Comparison of ENCODE assay signal across 9 mouse cellular contexts in the genomic region with DNA sequence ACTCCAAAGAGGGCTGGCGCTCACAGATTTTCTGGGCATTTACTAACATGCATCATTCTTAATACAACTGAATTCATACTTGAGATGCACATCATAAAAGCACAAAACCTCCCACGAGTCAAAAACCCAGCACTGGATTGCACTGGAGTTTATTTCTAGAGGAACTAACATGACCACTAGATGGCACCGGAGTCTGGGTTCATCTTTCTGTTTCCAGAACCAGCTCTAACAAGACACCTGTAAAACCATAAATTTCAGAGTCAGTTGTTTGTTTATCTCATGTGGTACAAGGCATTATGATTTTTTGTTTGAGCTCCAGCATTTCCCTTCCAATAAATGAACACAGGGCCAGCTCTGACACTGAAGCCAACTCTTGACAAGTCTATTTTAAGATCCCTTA.
DNase-seq lines count a peak whose midpoint lies in the region; ATAC-seq lines count a peak whose summit lies in the region.
"Had no signal": no experiment of that assay in that cellular context is flagged by ENCODE, and none has a peak within 500 bp of the region (broad histone marks: within the 10 kb centered on the region; RNA-seq: fewer than 3 reads in every experiment).

No protein-coding gene starts in this region.

- no peak overlapping the region for H3K4me2 ChIP-seq in kidney, embryonic 16.5 days (replicated peaks; ENCODE audit: low read depth, low read length)
- no peak overlapping the region for H3K4me2 ChIP-seq in forebrain, embryonic 16.5 days (ENCODE audit: low read length)
- H3K4me2 ChIP-seq: limb, embryonic 15.5 days had no signal

- peak; percentile 40 for DNase-seq in kidney, adult 18-20 months
- DNase-seq in ES-CJ7 (ENCODE audit: low read depth, low spot score), result peak; percentile 39
- peak; percentile 16 for DNase-seq in c-Kit-positive CD71-negative TER-119-negative erythroid progenitor cells, embryonic 14.5 days (ENCODE audit: low read depth)
- DNase-seq in frontal cortex, postnatal 25 days (ENCODE audit: low spot score in 2 of 2), result peak; percentile 15 to 46
- peak; percentile 10 to 47 for DNase-seq in layer of hippocampus, adult 8-10 months (ENCODE audit: low spot score in 2 of 2)
- peak; percentile 32 for DNase-seq in mesoderm, embryonic 11.5 days (ENCODE audit: low read depth, low spot score)

- H3K9ac ChIP-seq in kidney, embryonic 16.5 days (replicated peaks; ENCODE audit: low read length), result no peak overlapping the region
- no peak overlapping the region for H3K9ac ChIP-seq in forebrain, embryonic 16.5 days (replicated peaks; ENCODE audit: low read depth, low read length)
- H3K9ac ChIP-seq: limb, embryonic 15.5 days had no signal

- no peak for ATAC-seq in kidney, embryonic 16.5 days (ENCODE audit: low FRiP score, low TSS enrichment)
- ATAC-seq in forebrain, embryonic 16.5 days, result no peak

- no peak overlapping the region for H3K27ac ChIP-seq in kidney, embryonic 16.5 days (ENCODE audit: low read length)
- no peak overlapping the region for H3K27ac ChIP-seq in forebrain, embryonic 16.5 days (ENCODE audit: low read length)
- H3K27ac ChIP-seq: limb, embryonic 15.5 days had no signal

- H3K9me3 ChIP-seq in kidney, embryonic 16.5 days (ENCODE audit: low read length), result no peaks in the 10 kb centered on the region
- H3K9me3 ChIP-seq in forebrain, embryonic 16.5 days (ENCODE audit: control insufficient read depth, low read length), result no peaks in the 10 kb centered on the region
- H3K9me3 ChIP-seq: limb, embryonic 15.5 days had no signal

- no peaks in the 10 kb centered on the region for H3K27me3 ChIP-seq in kidney, embryonic 16.5 days (ENCODE audit: insufficient read depth, low read length)
- H3K27me3 ChIP-seq in forebrain, embryonic 16.5 days (replicated peaks; ENCODE audit: control insufficient read depth, insufficient read depth, low read length), result no peaks in the 10 kb centered on the region
- H3K27me3 ChIP-seq: limb, embryonic 15.5 days had no signal

- no peak overlapping the region for H3K4me3 ChIP-seq in kidney, embryonic 16.5 days (ENCODE audit: low read length)
- H3K4me3 ChIP-seq in forebrain, embryonic 16.5 days (replicated peaks; ENCODE audit: low read length), result no peak overlapping the region
- H3K4me3 ChIP-seq: limb, embryonic 15.5 days had no signal

- no peaks in the 10 kb centered on the region for H3K4me1 ChIP-seq in kidney, embryonic 16.5 days (ENCODE audit: insufficient read depth, low read length)
- H3K4me1 ChIP-seq in forebrain, embryonic 16.5 days (replicated peaks; ENCODE audit: control insufficient read depth, insufficient read depth, low read length), result no peaks in the 10 kb centered on the region

- H3K36me3 ChIP-seq in kidney, embryonic 16.5 days (ENCODE audit: insufficient read depth, low read length), result no peaks in the 10 kb centered on the region
- no peaks in the 10 kb centered on the region for H3K36me3 ChIP-seq in forebrain, embryonic 16.5 days (ENCODE audit: control insufficient read depth, insufficient read depth)
- H3K36me3 ChIP-seq: limb, embryonic 15.5 days had no signal

- 23% methylated on average over 3 of the region's 3 CpGs for WGBS in kidney, embryonic 16.5 days
- 23% methylated on average over 3 of the region's 3 CpGs for WGBS in forebrain, embryonic 16.5 days
